Mouse (Mus musculus): ENCODE data around the gene Spta1. TPM values are rescaled to one million over a fixed set of nuclear protein-coding genes. Genes with fewer than 3 reads are reported as not detected.
A peak's percentile ranks its signal among the peaks of the same experiment; 100 is the strongest.

Gene Spta1
- 0.57 and 0.77 TPM in 2 replicates for polyA plus RNA-seq (2015; fragmentation: Nextera tagmentation; extraction: Ambion mirVana)

- Histone ChIP-seq H3K36me3 (no peaks in the 10 kb centered on the region), H3K9me3 (replicated peaks) (no peaks in the 10 kb centered on the region), H3K4me1 (no peaks in the 10 kb centered on the region), H3K4me3 (replicated peaks) (no peak within 1 kb of the TSS), H3K4me2 (no peak within 1 kb of the TSS), H3K27me3 (no peaks in the 10 kb centered on the region), H3K27ac (no peak within 1 kb of the TSS), H3K9ac (no peak within 1 kb of the TSS)
- 0 out of 2 replicates have a peak, but pooled peaks have one; percentile 58 for ATAC-seq (replicated peaks; ENCODE audit: low FRiP score)
- WGBS: 63% methylated on average over 3 of the region's 3 CpGs
These were observed at the start of gene Spta1 for GRCm38 (mm10) chr1:174172605-174173004. TSS of gene Spta1 (plus strand) at chr1:174172776.

- WGBS: 79% methylated on average over 3 of the region's 3 CpGs
- no peaks in the 10 kb centered on the region for H3K9me3 ChIP-seq (replicated peaks)
- H3K9ac ChIP-seq: no peak within 1 kb of the TSS
- H3K4me2 ChIP-seq: no peak within 1 kb of the TSS
- H3K4me1 ChIP-seq: no peaks in the 10 kb centered on the region
- H3K36me3 ChIP-seq: no peaks in the 10 kb centered on the region
- no peak for ATAC-seq (replicated peaks; ENCODE audit: low FRiP score)
- no peak within 1 kb of the TSS for H3K27ac ChIP-seq
- H3K4me3 ChIP-seq (replicated peaks): no peak within 1 kb of the TSS
- H3K27me3 ChIP-seq: no peaks in the 10 kb centered on the region
These were observed 41.4 kb upstream of the Spta1 start, which contains the start of gene Olfr424 for GRCm38 (mm10) chr1:174131217-174131616. TSS of gene Olfr424 (plus strand) at chr1:174131517.

- Histone ChIP-seq H3K4me3 (replicated peaks) (no peak overlapping the region), H3K27me3 (no peaks in the 10 kb centered on the region), H3K27ac (no peak overlapping the region), H3K9me3 (replicated peaks) (no peaks in the 10 kb centered on the region), H3K4me1 (no peaks in the 10 kb centered on the region), H3K9ac (no peak overlapping the region), H3K36me3 (no peaks in the 10 kb centered on the region), H3K4me2 (no peak overlapping the region)
- no peak for ATAC-seq (replicated peaks; ENCODE audit: low FRiP score)
- WGBS: 79% methylated on average over 3 of the region's 3 CpGs
These were observed 40.6 kb upstream of the Spta1 start for GRCm38 (mm10) chr1:174131999-174132398.

GRCm38 (mm10) chr1:174141384-174141783 lies 31.2 kb upstream of the Spta1 start:
- no peaks in the 10 kb centered on the region for H3K4me1 ChIP-seq
- no peak for ATAC-seq (replicated peaks; ENCODE audit: low FRiP score)
- H3K27me3 ChIP-seq: no peaks in the 10 kb centered on the region
- 74% methylated on average over 2 of the region's 2 CpGs for WGBS
- H3K36me3 ChIP-seq: no peaks in the 10 kb centered on the region
- H3K4me3 ChIP-seq (replicated peaks): no peak overlapping the region
- H3K4me2 ChIP-seq: no peak overlapping the region
- H3K9ac ChIP-seq: no peak overlapping the region
- no peak overlapping the region for H3K27ac ChIP-seq
- H3K9me3 ChIP-seq (replicated peaks): no peaks in the 10 kb centered on the region

- Histone ChIP-seq H3K4me2 (no peak overlapping the region), H3K27ac (no peak overlapping the region), H3K9me3 (replicated peaks) (no peaks in the 10 kb centered on the region), H3K4me1 (no peaks in the 10 kb centered on the region), H3K36me3 (no peaks in the 10 kb centered on the region), H3K27me3 (no peaks in the 10 kb centered on the region), H3K4me3 (replicated peaks) (no peak overlapping the region), H3K9ac (no peak overlapping the region)
- no peak for ATAC-seq (replicated peaks; ENCODE audit: low FRiP score)
- WGBS: 93% methylated on average over 1 of the region's 1 CpGs
These were observed 25.9 kb upstream of the Spta1 start for GRCm38 (mm10) chr1:174146696-174147095.

- Histone ChIP-seq H3K27me3 (no peaks in the 10 kb centered on the region), H3K9ac (no peak overlapping the region), H3K27ac (no peak overlapping the region), H3K4me2 (no peak overlapping the region), H3K4me3 (replicated peaks) (no peak overlapping the region), H3K9me3 (replicated peaks) (no peaks in the 10 kb centered on the region), H3K4me1 (no peaks in the 10 kb centered on the region), H3K36me3 (no peaks in the 10 kb centered on the region)
- ATAC-seq (replicated peaks; ENCODE audit: low FRiP score): no peak
- 87% methylated on average over 2 of the region's 2 CpGs for WGBS
These were observed 23.3 kb upstream of the Spta1 start for GRCm38 (mm10) chr1:174149289-174149688.

- Histone ChIP-seq H3K27me3 (no peaks in the 10 kb centered on the region), H3K4me3 (replicated peaks) (no peak within 1 kb of the TSS), H3K9ac (no peak within 1 kb of the TSS), H3K4me1 (no peaks in the 10 kb centered on the region), H3K9me3 (replicated peaks) (no peaks in the 10 kb centered on the region), H3K36me3 (no peaks in the 10 kb centered on the region), H3K27ac (no peak within 1 kb of the TSS), H3K4me2 (no peak within 1 kb of the TSS)
- WGBS: 83% methylated on average over 1 of the region's 1 CpGs
- ATAC-seq (replicated peaks; ENCODE audit: low FRiP score): no peak
These were observed 17.2 kb upstream of the Spta1 start, which contains the start of gene Olfr420 for GRCm38 (mm10) chr1:174155333-174155732. TSS of gene Olfr420 (plus strand) at chr1:174155633.

GRCm38 (mm10) chr1:174157622-174158021 lies 15.0 kb upstream of the Spta1 start:
- ATAC-seq (replicated peaks; ENCODE audit: low FRiP score): no peak
- 91% methylated on average over 3 of the region's 3 CpGs for WGBS
- H3K9ac ChIP-seq: no peak overlapping the region
- no peaks in the 10 kb centered on the region for H3K36me3 ChIP-seq
- H3K4me2 ChIP-seq: no peak overlapping the region
- H3K4me3 ChIP-seq (replicated peaks): no peak overlapping the region
- no peaks in the 10 kb centered on the region for H3K4me1 ChIP-seq
- H3K9me3 ChIP-seq (replicated peaks): no peaks in the 10 kb centered on the region
- no peak overlapping the region for H3K27ac ChIP-seq
- no peaks in the 10 kb centered on the region for H3K27me3 ChIP-seq

GRCm38 (mm10) chr1:174158512-174158911 lies 14.1 kb upstream of the Spta1 start:
- no peak for ATAC-seq (replicated peaks; ENCODE audit: low FRiP score)

GRCm38 (mm10) chr1:174159095-174159494 lies 13.5 kb upstream of the Spta1 start:
- H3K9ac ChIP-seq: no peak overlapping the region
- no peak for ATAC-seq (replicated peaks; ENCODE audit: low FRiP score)
- H3K4me3 ChIP-seq (replicated peaks): no peak overlapping the region
- no peaks in the 10 kb centered on the region for H3K9me3 ChIP-seq (replicated peaks)
- H3K4me2 ChIP-seq: no peak overlapping the region
- H3K4me1 ChIP-seq: no peaks in the 10 kb centered on the region
- H3K27me3 ChIP-seq: no peaks in the 10 kb centered on the region
- 89% methylated on average over 10 of the region's 10 CpGs for WGBS
- H3K36me3 ChIP-seq: no peaks in the 10 kb centered on the region
- no peak overlapping the region for H3K27ac ChIP-seq

More at GRCm38 (mm10) chr1:174158512-174158911, 14.1 kb upstream of the Spta1 start:
- Histone ChIP-seq H3K27ac (no peak overlapping the region), H3K9me3 (replicated peaks) (no peaks in the 10 kb centered on the region), H3K9ac (no peak overlapping the region), H3K36me3 (no peaks in the 10 kb centered on the region), H3K4me2 (no peak overlapping the region), H3K4me1 (no peaks in the 10 kb centered on the region), H3K4me3 (replicated peaks) (no peak overlapping the region), H3K27me3 (no peaks in the 10 kb centered on the region)
- 85% methylated on average over 1 of the region's 1 CpGs for WGBS

GRCm38 (mm10) chr1:174169024-174169423 lies 3.6 kb upstream of the Spta1 start:
- Histone ChIP-seq H3K9ac (no peak overlapping the region), H3K4me3 (replicated peaks) (no peak overlapping the region), H3K36me3 (no peaks in the 10 kb centered on the region), H3K4me2 (no peak overlapping the region), H3K27me3 (no peaks in the 10 kb centered on the region), H3K4me1 (no peaks in the 10 kb centered on the region), H3K9me3 (replicated peaks) (no peaks in the 10 kb centered on the region), H3K27ac (no peak overlapping the region)
- no peak for ATAC-seq (replicated peaks; ENCODE audit: low FRiP score)

- H3K4me2 ChIP-seq: no peak overlapping the region
- no peak for ATAC-seq (replicated peaks; ENCODE audit: low FRiP score)
- no peak overlapping the region for H3K4me3 ChIP-seq (replicated peaks)
- H3K4me1 ChIP-seq: no peaks in the 10 kb centered on the region
- H3K27ac ChIP-seq: no peak overlapping the region
- H3K36me3 ChIP-seq: no peaks in the 10 kb centered on the region
- H3K27me3 ChIP-seq: no peaks in the 10 kb centered on the region
- H3K9me3 ChIP-seq (replicated peaks): no peaks in the 10 kb centered on the region
- WGBS: 72% methylated on average over 5 of the region's 5 CpGs
- H3K9ac ChIP-seq: no peak overlapping the region
These were observed 1.7 kb upstream of the Spta1 start for GRCm38 (mm10) chr1:174170706-174171501.
